Comparison of ENCODE assay signal across 25 mouse cellular contexts in genomic region chrX:13551566-13551965, GRCm38 (mm10).
DNase-seq lines count a peak whose midpoint lies in the region; ATAC-seq and TF ChIP-seq lines count a peak whose summit lies in the region.
"Had no signal": no experiment of that assay in that cellular context is flagged by ENCODE, and none has a peak within 500 bp of the region (broad histone marks: within the 10 kb centered on the region; RNA-seq: fewer than 3 reads in every experiment).

No protein-coding gene starts in this region.

- TF ChIP-seq POLR2A in lung, adult 2 months (IDR thresholded peaks at IDR 0.05; ENCODE audit: borderline replicate concordance, extremely low read depth, low read depth, low read length), result no peak
- TF ChIP-seq POLR2A in brain, embryonic 14.5 days (IDR thresholded peaks at IDR 0.05; ENCODE audit: borderline replicate concordance, extremely low read depth, insufficient read depth, insufficient read length, poor library complexity, severe bottlenecking), result no peak

- no peaks in the 10 kb centered on the region for H3K9me3 ChIP-seq in forebrain, postnatal 0 days (ENCODE audit: low read length)
- H3K9me3 ChIP-seq in forebrain, embryonic 11.5 days (ENCODE audit: control insufficient read depth, low read length), result no peaks in the 10 kb centered on the region
- H3K9me3 ChIP-seq in lung, embryonic 16.5 days (ENCODE audit: control insufficient read depth, low read length), result no peaks in the 10 kb centered on the region
- H3K9me3 ChIP-seq in midbrain, postnatal 0 days (ENCODE audit: low read length), result no peaks in the 10 kb centered on the region
- no peaks in the 10 kb centered on the region for H3K9me3 ChIP-seq in midbrain, embryonic 13.5 days
- H3K9me3 ChIP-seq: embryonic facial prominence, embryonic 13.5 days; forebrain, embryonic 10.5 days; forebrain, embryonic 15.5 days; heart, embryonic 12.5 days; heart, embryonic 15.5 days had no signal

- no peak overlapping the region for H3K9ac ChIP-seq in forebrain, postnatal 0 days
- no peak overlapping the region for H3K9ac ChIP-seq in forebrain, embryonic 11.5 days (ENCODE audit: low read length)
- H3K9ac ChIP-seq in lung, embryonic 16.5 days (ENCODE audit: low read length), result no peak overlapping the region
- H3K9ac ChIP-seq in midbrain, postnatal 0 days (replicated peaks; ENCODE audit: low read length, poor library complexity, severe bottlenecking), result no peak overlapping the region
- no peak overlapping the region for H3K9ac ChIP-seq in midbrain, embryonic 13.5 days (replicated peaks)
- H3K9ac ChIP-seq: embryonic facial prominence, embryonic 13.5 days; forebrain, embryonic 15.5 days; heart, embryonic 12.5 days; heart, embryonic 15.5 days; hindbrain, embryonic 14.5 days had no signal

- no peak for ATAC-seq in forebrain, postnatal 0 days
- no peak for ATAC-seq in forebrain, embryonic 11.5 days (replicated peaks; ENCODE audit: low FRiP score)
- ATAC-seq in lung, embryonic 16.5 days (ENCODE audit: low read depth), result 0 out of 2 replicates have a peak, but pooled peaks have one; percentile 20
- no peak for ATAC-seq in midbrain, postnatal 0 days (ENCODE audit: low FRiP score)
- ATAC-seq in midbrain, embryonic 13.5 days, result no peak
- ATAC-seq: forebrain, embryonic 15.5 days had no signal

- 0 out of 2 replicates have a peak, but pooled peaks cover 3% of the 10 kb centered on the region for H3K36me3 ChIP-seq in forebrain, postnatal 0 days (ENCODE audit: insufficient read depth)
- no peaks in the 10 kb centered on the region for H3K36me3 ChIP-seq in forebrain, embryonic 11.5 days (ENCODE audit: control insufficient read depth, insufficient read depth, low read length)
- H3K36me3 ChIP-seq in lung, embryonic 16.5 days (ENCODE audit: control insufficient read depth, insufficient read depth, low read length), result no peaks in the 10 kb centered on the region
- no peaks in the 10 kb centered on the region for H3K36me3 ChIP-seq in midbrain, postnatal 0 days (ENCODE audit: insufficient read depth, low read length)
- peaks cover 14% of the 10 kb centered on the region for H3K36me3 ChIP-seq in midbrain, embryonic 13.5 days
- H3K36me3 ChIP-seq: forebrain, embryonic 15.5 days; heart, embryonic 12.5 days; heart, embryonic 15.5 days had no signal

- H3K27me3 ChIP-seq in forebrain, postnatal 0 days (ENCODE audit: insufficient read depth, low read length), result no peaks in the 10 kb centered on the region
- 0 out of 2 replicates have a peak, but pooled peaks cover 3% of the 10 kb centered on the region for H3K27me3 ChIP-seq in forebrain, embryonic 11.5 days (ENCODE audit: control insufficient read depth, insufficient read depth, low read length)
- H3K27me3 ChIP-seq in lung, embryonic 16.5 days (ENCODE audit: control insufficient read depth, insufficient read depth, low read depth, low read length), result no peaks in the 10 kb centered on the region; the same call in 1 of the 2 replicates
- no peaks in the 10 kb centered on the region for H3K27me3 ChIP-seq in midbrain, postnatal 0 days (ENCODE audit: insufficient read depth, low read length)
- no peaks in the 10 kb centered on the region for H3K27me3 ChIP-seq in midbrain, embryonic 13.5 days
- H3K27me3 ChIP-seq: forebrain, embryonic 15.5 days; heart, embryonic 12.5 days had no signal

- 72% methylated on average over 4 of the region's 4 CpGs for WGBS in forebrain, postnatal 0 days
- 89% methylated on average over 4 of the region's 4 CpGs for WGBS in forebrain, embryonic 11.5 days
- WGBS in lung, embryonic 16.5 days, result 49% methylated on average over 4 of the region's 4 CpGs
- 72% methylated on average over 4 of the region's 4 CpGs for WGBS in lung, adult 2 months
- WGBS in midbrain, postnatal 0 days, result 84% methylated on average over 4 of the region's 4 CpGs
- 84% methylated on average over 4 of the region's 4 CpGs for WGBS in midbrain, embryonic 13.5 days

- DNase-seq in forebrain, postnatal 0 days, result peak; percentile 11
- no peak for DNase-seq in forebrain, embryonic 11.5 days (ENCODE audit: low spot score)
- no peak for DNase-seq in lung, adult 2 months
- DNase-seq in midbrain, postnatal 0 days (ENCODE audit: low spot score), result peak; percentile 5
- peak; percentile 49 for DNase-seq in brain, embryonic 14.5 days (ENCODE audit: low read depth)
- no peak for DNase-seq in yolk sac, embryonic 10.5 days (ENCODE audit: low spot score)
- DNase-seq: adrenal gland, adult 8-10 months; adrenal gland, postnatal 25 days; cerebellum, adult 11 months; cerebellum, adult 2 months; cerebellum, adult 9-11 months; cerebellum, postnatal 25 days; gastrocnemius, adult 2 months; gastrocnemius, postnatal 25 days; heart, adult 18-20 months; heart, postnatal 10 days; heart, postnatal 36 days had no signal

- no peak overlapping the region for H3K27ac ChIP-seq in forebrain, postnatal 0 days (ENCODE audit: low read depth, low read length)
- H3K27ac ChIP-seq in forebrain, embryonic 11.5 days (ENCODE audit: low read depth, low read length), result no peak overlapping the region
- no peak overlapping the region for H3K27ac ChIP-seq in lung, embryonic 16.5 days (ENCODE audit: low read length)
- no peak overlapping the region for H3K27ac ChIP-seq in midbrain, postnatal 0 days (ENCODE audit: low read depth, low read length)
- H3K27ac ChIP-seq in midbrain, embryonic 13.5 days, result no peak overlapping the region
- H3K27ac ChIP-seq: embryonic facial prominence, embryonic 13.5 days; forebrain, embryonic 10.5 days; forebrain, embryonic 15.5 days; gastrocnemius, adult 2 months; heart, embryonic 15.5 days; hindbrain, embryonic 14.5 days had no signal

- H3K4me1 ChIP-seq in forebrain, postnatal 0 days (ENCODE audit: insufficient read depth), result no peaks in the 10 kb centered on the region
- no peaks in the 10 kb centered on the region for H3K4me1 ChIP-seq in forebrain, embryonic 11.5 days (replicated peaks; ENCODE audit: control insufficient read depth, insufficient read depth, low read length)
- no peaks in the 10 kb centered on the region for H3K4me1 ChIP-seq in lung, embryonic 16.5 days (replicated peaks; ENCODE audit: control insufficient read depth, insufficient read depth, low read length)
- no peaks in the 10 kb centered on the region for H3K4me1 ChIP-seq in lung, adult 2 months (ENCODE audit: control insufficient read depth, insufficient read depth, low read length)
- H3K4me1 ChIP-seq in midbrain, postnatal 0 days (ENCODE audit: insufficient read depth, low read length), result no peaks in the 10 kb centered on the region
- no peaks in the 10 kb centered on the region for H3K4me1 ChIP-seq in midbrain, embryonic 13.5 days (replicated peaks)
- H3K4me1 ChIP-seq: embryonic facial prominence, embryonic 13.5 days; forebrain, embryonic 10.5 days; forebrain, embryonic 15.5 days; heart, embryonic 12.5 days; heart, embryonic 15.5 days had no signal

- no peak for TF ChIP-seq CTCF in forebrain, postnatal 0 days (IDR thresholded peaks at IDR 0.05; ENCODE audit: low read depth)
- TF ChIP-seq CTCF in lung, adult 2 months (IDR thresholded peaks at IDR 0.05; ENCODE audit: insufficient read depth, low read length), result no peak
- no peak for TF ChIP-seq CTCF in midbrain, postnatal 0 days (IDR thresholded peaks at IDR 0.05)
- no peak for TF ChIP-seq CTCF in brain, embryonic 14.5 days (IDR thresholded peaks at IDR 0.05; ENCODE audit: borderline replicate concordance, extremely low read depth, insufficient read depth, insufficient read length)

- H3K4me2 ChIP-seq in forebrain, postnatal 0 days (ENCODE audit: low read depth), result no peak overlapping the region
- H3K4me2 ChIP-seq in forebrain, embryonic 11.5 days (ENCODE audit: low read depth, low read length, severe bottlenecking), result no peak overlapping the region
- no peak overlapping the region for H3K4me2 ChIP-seq in lung, embryonic 16.5 days (ENCODE audit: low read depth, low read length)
- no peak overlapping the region for H3K4me2 ChIP-seq in midbrain, postnatal 0 days (ENCODE audit: low read depth, low read length, poor library complexity, severe bottlenecking)
- H3K4me2 ChIP-seq in midbrain, embryonic 13.5 days (replicated peaks), result no peak overlapping the region
- H3K4me2 ChIP-seq: embryonic facial prominence, embryonic 13.5 days; forebrain, embryonic 15.5 days; heart, embryonic 12.5 days; heart, embryonic 15.5 days; hindbrain, embryonic 14.5 days had no signal

- H3K4me3 ChIP-seq in forebrain, postnatal 0 days (ENCODE audit: low read depth, low read length), result no peak overlapping the region
- H3K4me3 ChIP-seq in forebrain, embryonic 11.5 days (ENCODE audit: low read depth, low read length), result no peak overlapping the region
- H3K4me3 ChIP-seq in lung, embryonic 16.5 days (ENCODE audit: low read length), result no peak overlapping the region
- H3K4me3 ChIP-seq in lung, adult 2 months (replicated peaks; ENCODE audit: extremely low read depth, low read depth, low read length), result no peak overlapping the region
- no peak overlapping the region for H3K4me3 ChIP-seq in midbrain, postnatal 0 days (ENCODE audit: low read depth, low read length)
- H3K4me3 ChIP-seq in midbrain, embryonic 13.5 days (replicated peaks), result no peak overlapping the region
- H3K4me3 ChIP-seq: embryonic facial prominence, embryonic 13.5 days; forebrain, embryonic 10.5 days; forebrain, embryonic 15.5 days; gastrocnemius, adult 2 months; heart, embryonic 12.5 days; heart, embryonic 15.5 days had no signal

Comparison
In these comparisons a context has a peak if more than half of its experiments do, and no peak if none do; other contexts are left out.
1. DNase-seq: peak in forebrain, postnatal 0 days (single experiment), midbrain, postnatal 0 days (single experiment) and brain, embryonic 14.5 days (single experiment); none in forebrain, embryonic 11.5 days (single experiment), lung, adult 2 months (single experiment) and yolk sac, embryonic 10.5 days (single experiment).